Mouse (Mus musculus) G1E (cell line): ENCODE data around the gene Rbpj.
"Not testable (repeated sequence)": the region's sequence is repeated elsewhere in the genome, so short reads cannot be mapped to it uniquely, and the experiment has no call there.

Experiments
- CTCF ChIP-seq: IDR thresholded peaks from 2 replicates; pipeline ENCODE4 v1.5.1; 2012; ENCODE audit warnings: low read depth, low read length, inconsistent platforms, mixed read lengths
- POLR2AphosphoS5 ChIP-seq: IDR thresholded peaks from 2 replicates; pipeline ENCODE4 v1.6.1; 2012; ENCODE audit warnings: low read depth, low read length, inconsistent platforms; ENCODE audit not compliant: insufficient replicate concordance
- TAL1 ChIP-seq: conservative IDR thresholded peaks from 2 replicates; pipeline ENCODE4 v1.6.1; 2012; ENCODE audit warnings: low read depth, low read length, inconsistent platforms, mixed read lengths

- not testable (repeated sequence) for TF ChIP-seq CTCF, POLR2AphosphoS5, TAL1
These were observed 84.4 kb downstream of the Rbpj start for GRCm38 (mm10) chr5:53550329-53550728.
